Mouse (Mus musculus): ENCODE data around the gene Atp6v0a1.

DNA sequence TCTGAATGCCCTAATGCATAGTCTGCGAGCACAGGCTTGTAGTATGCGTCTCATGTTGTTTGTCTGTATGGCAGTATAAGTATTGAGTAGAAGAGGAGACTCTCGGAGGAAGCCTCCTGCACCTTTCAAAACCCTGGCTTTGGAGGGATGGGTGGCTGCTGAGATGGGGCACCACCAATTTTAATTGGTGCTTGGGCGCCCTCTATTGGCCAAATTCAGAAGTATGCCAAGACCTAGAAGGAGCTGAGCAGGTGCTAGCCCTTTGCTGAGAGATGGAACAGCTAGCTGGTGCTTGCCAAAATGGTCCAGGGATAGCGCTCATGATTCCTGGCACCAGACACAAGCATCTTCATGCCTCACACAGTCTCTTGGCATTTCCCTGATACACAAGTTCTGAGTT, 48.6 kb downstream of the Atp6v0a1 start:
- TF ChIP-seq CTCF (IDR thresholded peaks at IDR 0.05; ENCODE audit: borderline replicate concordance, insufficient read depth, low read length), result no peak
- no peak for TF ChIP-seq POLR2A (IDR thresholded peaks at IDR 0.05; ENCODE audit: low read depth, low read length)
